Mouse (Mus musculus) forebrain, embryonic 14.5 days (tissue): Measurements from ENCODE around the gene Ikzf3. TPM values are rescaled to one million over a fixed set of nuclear protein-coding genes. Genes with fewer than 3 reads are reported as not detected.

Source experiments
- ATAC-seq: fragments of 200-750 bp; cut with Nextera tagmentation; 2 replicates; pipeline ENCODE4 v1.8.0; 2017; ENCODE audit warnings: mild to moderate bottlenecking, moderate library complexity
- DNase-seq: peaks from one replicate; pipeline ENCODE4 v3.0.0-alpha.2; 2015; ENCODE audit warnings: low spot score
- H3K27ac ChIP-seq: fragments of 300-500 bp; sonication (generic); 2 replicates; pipeline ENCODE4 v1.5.1; 2014; ENCODE audit warnings: low read depth, mild to moderate bottlenecking, control low read depth, low read length, moderate library complexity
- H3K27me3 ChIP-seq: fragments of 300-500 bp; sonication (generic); replicated peaks from 2 replicates; pipeline ENCODE4 v1.6.1; 2014; ENCODE audit warnings: low read length, control low read depth, mixed read lengths; ENCODE audit not compliant: control insufficient read depth, insufficient read depth
- H3K36me3 ChIP-seq: fragments of 300-500 bp; sonication (generic); 2 replicates; pipeline ENCODE4 v1.6.1; 2014; ENCODE audit warnings: low read length, control low read depth; ENCODE audit not compliant: control insufficient read depth, insufficient read depth
- H3K4me1 ChIP-seq: fragments of 300-500 bp; sonication (generic); 2 replicates; pipeline ENCODE4 v1.6.1; 2014; ENCODE audit warnings: antibody characterized with exemption, low read length, control low read depth; ENCODE audit not compliant: control insufficient read depth, insufficient read depth
- H3K4me2 ChIP-seq: fragments of 300-500 bp; sonication (generic); 2 replicates; pipeline ENCODE4 v1.6.1; 2014; ENCODE audit warnings: mild to moderate bottlenecking, control low read depth, low read length
- H3K4me3 ChIP-seq: fragments of 300-500 bp; sonication (generic); 2 replicates; pipeline ENCODE4 v1.5.1; 2014; ENCODE audit warnings: low read depth, low read length, control low read depth
- H3K9ac ChIP-seq: fragments of 300-500 bp; sonication (generic); 2 replicates; pipeline ENCODE4 v1.6.1; 2014; ENCODE audit warnings: mild to moderate bottlenecking, low read length, control low read depth, moderate library complexity
- H3K9me3 ChIP-seq: fragments of 300-500 bp; sonication (generic); replicated peaks from 2 replicates; pipeline ENCODE4 v1.6.1; 2016; ENCODE audit warnings: low read length, control low read depth, mixed read lengths; ENCODE audit not compliant: control insufficient read depth
- WGBS: fragments of 180-500 bp; shearing (Covaris S2); extraction: QIAGEN DNeasy Blood & Tissue Kit; methylation state at CpG from one replicate; pipeline ENCODE4 v1.1.7; 2014; 5-methylcytosine and 5-hydroxymethylcytosine counted together
- polyA plus RNA-seq: library from polyadenylated mRNA; unstranded; fragments of >200 nt; fragmentation: Nextera tagmentation; extraction: Ambion mirVana; gene quantifications from 2 replicates; pipeline ENCODE4 v1.2.1, GENCODE M21; 2014

Ikzf3 gene
- polyA plus RNA-seq, 1 experiment from 2014 or later: not detected

DNA sequence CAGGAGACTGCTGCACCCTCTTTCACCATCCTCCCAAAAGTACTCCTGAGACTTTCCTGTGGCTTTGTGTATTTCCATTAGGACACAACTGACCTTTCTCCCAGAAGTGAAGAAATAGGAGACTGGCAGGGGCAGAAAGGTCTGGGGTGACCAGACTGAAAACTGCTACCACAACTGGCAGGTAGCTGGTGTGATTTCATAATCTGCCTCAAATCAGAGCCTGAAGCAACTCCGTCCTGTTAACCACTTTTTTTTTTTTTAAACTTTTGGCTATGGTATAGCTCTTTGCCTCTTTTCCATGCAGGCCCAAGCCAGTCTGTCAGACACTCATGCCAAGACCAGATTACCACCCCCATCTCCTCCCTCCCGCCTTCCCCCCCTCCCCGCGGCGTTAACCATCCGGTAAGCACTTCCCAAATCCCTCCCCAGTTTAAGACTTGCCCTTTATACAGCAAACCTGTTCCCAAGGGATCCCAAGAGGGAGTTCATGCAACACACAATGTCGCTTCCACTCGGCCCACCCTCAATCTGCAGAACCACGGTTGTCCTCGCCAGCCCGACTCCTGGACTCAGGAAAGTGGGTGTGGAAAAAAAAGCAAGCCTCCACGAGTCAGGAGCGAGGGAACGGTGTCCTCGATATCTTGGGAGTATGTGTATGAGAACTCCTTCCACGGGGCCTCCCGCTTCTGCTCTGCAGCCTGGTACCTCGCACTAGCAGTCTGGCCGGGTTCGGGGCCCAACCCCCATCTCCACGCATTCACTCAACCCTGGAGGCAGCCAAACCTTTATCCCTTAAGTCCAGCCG is 40.5 kb upstream of the Ikzf3 start:
- Histone ChIP-seq H3K27ac (peak overlapping the region; percentile 67), H3K9ac (peak overlapping the region; percentile 87), H3K27me3 (no peaks in the 10 kb centered on the region), H3K4me2 (peak overlapping the region; percentile 85), H3K9me3 (no peaks in the 10 kb centered on the region), H3K4me3 (peak overlapping the region; percentile 72), H3K36me3 (peaks cover 22% of the 10 kb centered on the region), H3K4me1 (peaks cover 21% of the 10 kb centered on the region)
- ATAC-seq (peak; percentile 47), DNase-seq (peak; percentile 43)
- under 1% methylated on average over 22 of the region's 22 CpGs for WGBS

DNA sequence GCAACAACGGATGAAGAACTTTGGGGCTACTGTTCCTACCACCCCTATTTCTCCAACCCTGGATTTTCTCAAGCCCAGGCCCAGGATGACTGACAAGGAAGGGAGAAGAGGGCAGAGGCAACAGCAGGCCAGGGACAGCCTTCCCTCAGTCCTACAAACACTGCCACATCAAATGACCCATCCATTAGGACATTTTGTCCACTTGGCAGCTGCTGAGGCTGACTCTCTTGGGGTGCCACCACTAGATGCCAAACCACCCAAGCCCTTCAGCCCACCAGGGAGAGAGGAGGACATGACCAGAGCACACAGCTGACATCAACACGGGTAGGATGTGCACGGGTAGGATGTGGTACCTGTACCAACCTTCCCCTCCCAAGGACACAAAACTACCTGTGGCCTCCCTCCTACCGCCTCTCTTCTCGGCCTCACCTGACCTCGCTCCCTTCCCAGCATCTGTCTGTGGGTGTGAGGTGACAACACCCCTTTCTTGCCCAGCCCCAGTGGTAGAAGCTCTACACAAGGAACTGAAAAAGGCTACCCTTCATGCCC is 38.9 kb upstream of the Ikzf3 start:
- ATAC-seq (no peak), DNase-seq (no peak)
- Histone ChIP-seq H3K4me3 (no peak overlapping the region), H3K27ac (no peak overlapping the region), H3K27me3 (no peaks in the 10 kb centered on the region), H3K4me2 (no peak overlapping the region), H3K36me3 (peaks cover 32% of the 10 kb centered on the region), H3K4me1 (peaks cover 21% of the 10 kb centered on the region), H3K9me3 (no peaks in the 10 kb centered on the region), H3K9ac (no peak overlapping the region)
- WGBS: 96% methylated on average over 6 of the region's 6 CpGs

DNA sequence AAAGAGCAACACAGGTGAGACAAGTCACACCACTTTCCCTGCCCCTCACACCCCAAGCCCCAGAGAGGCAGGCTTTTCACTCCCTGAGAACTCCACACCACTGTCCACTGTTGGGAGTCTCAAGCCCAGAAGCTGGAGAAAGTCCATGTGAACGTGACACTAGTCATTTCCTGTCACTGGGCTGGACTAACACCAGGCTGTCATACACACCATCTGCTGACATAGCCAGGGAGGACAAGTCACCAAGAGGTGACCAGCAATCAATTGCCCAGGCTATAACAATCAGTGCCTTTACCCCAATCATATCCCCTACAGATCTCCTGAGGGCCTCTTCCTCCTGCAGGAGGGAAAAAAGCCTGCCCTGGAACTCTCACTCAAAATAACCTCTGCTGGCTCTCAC is 38.3 kb upstream of the Ikzf3 start:
- DNase-seq: no peak
- Histone ChIP-seq H3K27me3 (no peaks in the 10 kb centered on the region), H3K9me3 (no peaks in the 10 kb centered on the region)

DNA sequence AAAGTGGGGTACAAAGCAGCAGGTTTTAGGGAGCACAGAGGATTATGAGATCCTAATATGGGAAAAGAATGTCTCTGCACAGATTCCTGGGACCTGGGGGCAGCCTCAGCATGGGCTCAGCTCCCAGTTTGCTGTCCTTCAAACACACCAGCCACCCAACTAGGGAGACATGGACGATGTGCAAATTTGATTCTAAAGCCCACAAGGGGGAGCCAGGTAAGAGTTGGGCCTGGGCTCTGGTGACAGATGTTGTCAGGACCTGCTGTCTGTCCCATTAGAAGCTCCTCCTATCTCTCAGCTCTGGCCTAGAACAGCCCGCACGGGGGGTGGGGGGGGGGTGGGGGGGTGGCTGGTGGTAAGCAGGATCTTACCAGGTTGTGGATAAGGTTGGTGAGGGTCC is 37.7 kb upstream of the Ikzf3 start:
- WGBS: 43% methylated on average over 3 of the region's 3 CpGs
- ATAC-seq (no peak), DNase-seq (no peak)
- Histone ChIP-seq H3K4me3 (no peak overlapping the region), H3K9ac (no peak overlapping the region), H3K27me3 (no peaks in the 10 kb centered on the region), H3K4me2 (no peak overlapping the region), H3K4me1 (peaks cover 21% of the 10 kb centered on the region), H3K27ac (no peak overlapping the region), H3K36me3 (peaks cover 32% of the 10 kb centered on the region), H3K9me3 (no peaks in the 10 kb centered on the region)

More for the DNA sequence above, 38.3 kb upstream of the Ikzf3 start:
- 70% methylated on average over 1 of the region's 1 CpGs for WGBS
- peaks cover 32% of the 10 kb centered on the region for H3K36me3 ChIP-seq
- no peak for ATAC-seq
- no peak overlapping the region for H3K4me3 ChIP-seq
- no peak overlapping the region for H3K9ac ChIP-seq
- H3K4me2 ChIP-seq: no peak overlapping the region
- H3K4me1 ChIP-seq: peaks cover 21% of the 10 kb centered on the region
- no peak overlapping the region for H3K27ac ChIP-seq

DNA sequence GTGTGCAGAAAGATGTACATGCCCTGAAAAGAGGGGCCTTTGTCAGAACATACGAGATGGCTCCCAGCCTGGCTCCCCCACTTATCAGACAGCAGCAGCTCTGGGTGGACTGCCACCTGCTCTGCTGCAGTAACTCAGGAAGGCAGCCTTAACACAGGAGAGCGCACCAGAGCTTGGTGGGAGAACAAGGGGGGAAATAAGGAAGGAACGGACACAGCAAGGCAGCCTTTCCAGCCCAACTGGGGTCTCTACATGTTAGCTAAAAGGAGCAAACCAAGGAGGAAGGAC is 37.4 kb upstream of the Ikzf3 start:
- H3K27me3 ChIP-seq: no peaks in the 10 kb centered on the region
- no peaks in the 10 kb centered on the region for H3K9me3 ChIP-seq
- 95% methylated on average over 3 of the region's 3 CpGs for WGBS
- H3K9ac ChIP-seq: no peak overlapping the region
- H3K4me2 ChIP-seq: no peak overlapping the region
- no peak for ATAC-seq
- no peak overlapping the region for H3K27ac ChIP-seq
- H3K4me1 ChIP-seq: peaks cover 19% of the 10 kb centered on the region
- H3K4me3 ChIP-seq: no peak overlapping the region
- DNase-seq: no peak
- H3K36me3 ChIP-seq: peaks cover 32% of the 10 kb centered on the region

DNA sequence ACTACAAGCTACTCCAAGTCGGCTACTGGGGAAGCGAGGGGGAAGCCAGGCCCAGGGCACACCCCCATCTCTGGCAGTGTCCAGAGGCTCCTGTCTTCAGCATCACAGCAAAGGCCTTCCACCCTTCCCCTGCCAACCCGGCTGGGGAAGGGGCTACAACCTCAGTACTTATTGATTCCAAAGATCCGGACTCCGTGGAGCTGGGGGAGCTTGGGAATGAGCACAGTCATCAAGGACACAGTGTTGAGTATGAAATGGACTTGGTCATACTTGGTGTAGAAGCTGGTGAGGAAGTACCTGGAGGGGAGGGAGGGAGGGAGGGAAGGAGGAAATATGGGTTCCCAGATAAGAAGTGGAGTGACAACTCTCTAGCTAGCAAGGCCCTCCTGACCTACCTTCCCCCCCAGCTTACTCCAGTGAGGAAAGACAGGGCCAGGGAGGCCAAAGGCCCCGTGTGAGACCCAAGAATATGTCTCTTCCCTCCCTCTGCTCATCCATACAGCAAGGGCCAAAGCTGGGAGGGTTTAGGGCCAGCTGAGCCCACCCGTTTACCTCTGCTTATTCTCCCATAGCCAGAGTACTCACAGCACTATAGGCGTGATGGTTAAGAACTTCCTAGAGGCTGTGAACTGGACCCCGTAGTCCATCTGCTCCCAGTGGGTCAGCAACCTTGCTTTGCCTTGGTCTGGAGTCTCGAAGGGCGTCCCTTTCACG is 36.9 kb upstream of the Ikzf3 start:
- Histone ChIP-seq H3K27me3 (no peaks in the 10 kb centered on the region), H3K4me2 (no peak overlapping the region), H3K9ac (no peak overlapping the region), H3K36me3 (peaks cover 32% of the 10 kb centered on the region), H3K4me1 (peaks cover 15% of the 10 kb centered on the region), H3K4me3 (no peak overlapping the region), H3K27ac (no peak overlapping the region), H3K9me3 (no peaks in the 10 kb centered on the region)
- DNase-seq (no peak), ATAC-seq (no peak)
- whole genome bisulfite sequencing: 89% methylated on average over 12 of the region's 12 CpGs

DNA sequence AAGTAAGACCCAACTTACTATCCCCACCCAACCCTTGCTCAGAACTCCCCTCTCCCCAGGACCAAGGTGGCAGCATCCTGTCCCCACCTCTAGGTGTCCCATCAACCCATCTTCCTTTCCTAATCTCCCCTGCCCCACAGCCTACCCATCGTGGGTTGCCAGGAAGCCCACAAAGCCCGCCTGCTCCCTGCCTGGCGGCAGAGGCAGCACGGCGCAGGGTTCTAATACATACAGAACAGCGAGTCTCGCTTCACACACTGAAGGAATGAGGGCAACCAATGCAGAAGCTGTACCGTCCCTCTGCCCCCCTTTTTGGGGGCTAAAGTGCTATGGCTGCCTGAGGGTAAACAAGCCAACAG is 36.2 kb upstream of the Ikzf3 start:
- Histone ChIP-seq H3K4me2 (no peak overlapping the region), H3K4me1 (peaks cover 11% of the 10 kb centered on the region; the same call in 1 of the 2 replicates), H3K9me3 (no peaks in the 10 kb centered on the region), H3K4me3 (no peak overlapping the region), H3K36me3 (peaks cover 32% of the 10 kb centered on the region), H3K27ac (no peak overlapping the region), H3K27me3 (no peaks in the 10 kb centered on the region), H3K9ac (no peak overlapping the region)
- DNase-seq: no peak
- ATAC-seq: no peak
- WGBS: 84% methylated on average over 8 of the region's 8 CpGs

DNA sequence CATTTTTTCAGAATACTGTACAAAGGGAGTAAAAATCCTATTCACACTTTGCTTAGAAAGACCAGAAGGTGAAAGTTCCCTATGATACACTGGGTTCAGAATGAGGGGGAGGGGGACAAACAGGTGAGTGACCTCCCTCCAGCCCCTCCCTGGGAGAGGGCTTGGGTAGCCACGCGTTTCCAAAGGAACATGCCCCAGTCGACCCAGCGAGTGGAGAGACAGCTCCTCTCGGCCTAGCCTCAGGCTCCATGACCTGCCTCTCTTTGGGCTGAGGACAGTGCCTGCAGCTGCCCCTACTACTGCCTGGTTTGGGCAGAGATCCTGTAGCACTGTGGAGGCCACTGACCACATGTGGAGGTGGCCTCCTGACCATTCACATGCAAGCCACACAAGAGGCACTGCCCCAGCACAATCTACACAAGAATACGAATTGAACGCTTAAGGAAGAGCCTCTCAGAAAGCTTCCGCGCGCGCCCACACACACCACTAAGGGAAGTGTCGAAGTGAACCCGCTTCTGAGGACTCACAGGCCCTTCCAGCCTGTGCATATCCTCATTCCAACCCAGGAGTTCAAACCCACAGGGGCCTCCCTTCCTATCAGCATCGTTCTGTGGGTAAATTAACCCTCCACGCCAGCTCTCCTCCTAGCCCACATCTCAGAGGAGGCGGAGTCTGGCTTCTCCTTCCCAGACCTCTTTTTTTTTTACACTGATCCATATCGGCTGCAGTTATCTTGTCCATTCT is 35.6 kb upstream of the Ikzf3 start:
- Histone ChIP-seq H3K9me3 (no peaks in the 10 kb centered on the region), H3K4me2 (no peak overlapping the region), H3K27me3 (no peaks in the 10 kb centered on the region), H3K4me1 (peaks cover 10% of the 10 kb centered on the region; the same call in 1 of the 2 replicates), H3K9ac (no peak overlapping the region), H3K4me3 (no peak overlapping the region), H3K27ac (no peak overlapping the region), H3K36me3 (peaks cover 32% of the 10 kb centered on the region)
- no peak for DNase-seq
- ATAC-seq: no peak
- WGBS: 70% methylated on average over 17 of the region's 17 CpGs
